In the genomic region with DNA sequence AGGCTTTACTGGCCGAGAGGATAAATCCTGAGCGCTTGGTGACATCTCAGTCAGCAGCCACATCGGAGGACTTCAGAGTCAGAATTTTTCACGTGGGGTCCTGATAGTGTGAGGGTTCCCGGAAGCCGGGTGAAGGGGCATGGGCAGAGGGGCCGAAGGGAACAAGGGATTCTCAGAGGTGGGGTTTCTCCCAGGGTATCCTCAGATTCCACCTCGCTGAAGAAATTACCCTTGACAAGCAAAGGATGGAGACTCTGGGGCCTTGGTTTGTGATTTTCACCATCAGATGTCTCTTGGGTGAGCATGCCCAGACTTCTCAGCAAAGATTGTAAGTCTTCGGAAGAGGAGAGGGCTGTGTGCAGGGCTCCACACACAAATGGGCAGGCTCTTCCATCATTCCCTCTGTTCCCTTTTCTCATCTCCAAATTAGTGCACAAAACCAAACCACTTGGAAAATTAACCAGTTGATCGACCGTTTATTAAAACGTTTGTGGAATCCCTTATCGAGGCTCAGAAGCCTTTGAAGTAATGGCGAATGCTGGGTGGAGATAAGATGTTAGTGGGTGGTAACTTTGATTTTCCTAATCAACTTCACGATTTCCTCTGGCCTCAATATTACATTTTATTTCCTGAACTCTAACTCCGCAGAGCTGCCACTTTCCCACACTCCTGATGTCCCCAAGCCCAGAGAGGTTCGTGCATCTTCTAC, we compare ENCODE assay signal across 7 mouse cellular contexts. TPM values are rescaled to one million over a fixed set of nuclear protein-coding genes. Genes with fewer than 3 reads are reported as not detected.
DNase-seq lines count a peak whose midpoint lies in the region; ATAC-seq and TF ChIP-seq lines count a peak whose summit lies in the region.

A gene (plus strand): TSS at position 38 of the 709 bp plus-strand sequence.

- H3K27ac ChIP-seq in forebrain, embryonic 13.5 days, result peak within 1 kb of the TSS; percentile 86
- peak within 1 kb of the TSS; percentile 92 for H3K27ac ChIP-seq in hindbrain, embryonic 11.5 days (ENCODE audit: low read depth, low read length)
- H3K27ac ChIP-seq in liver, embryonic 14.5 days, result no peak within 1 kb of the TSS

- peaks cover 33% of the 10 kb centered on the region for H3K4me1 ChIP-seq in forebrain, embryonic 13.5 days
- H3K4me1 ChIP-seq in hindbrain, embryonic 11.5 days (replicated peaks; ENCODE audit: control insufficient read depth, insufficient read depth, low read length), result peaks cover 6% of the 10 kb centered on the region
- H3K4me1 ChIP-seq in liver, embryonic 14.5 days (replicated peaks; ENCODE audit: control insufficient read depth in 2 of 2, insufficient read depth in 2 of 2, low read length in 1 of 2), result peaks cover 0 to 5% of the 10 kb centered on the region in 2 experiments; a peak in 2 of 4 replicates

- H3K36me3 ChIP-seq in forebrain, embryonic 13.5 days (ENCODE audit: poor library complexity, severe bottlenecking), result no peaks in the 10 kb centered on the region
- no peaks in the 10 kb centered on the region for H3K36me3 ChIP-seq in hindbrain, embryonic 11.5 days (ENCODE audit: control insufficient read depth, insufficient read depth, low read length)
- no peaks in the 10 kb centered on the region for H3K36me3 ChIP-seq in liver, embryonic 14.5 days (replicated peaks; ENCODE audit: control insufficient read depth, insufficient read depth, low read depth)

- peak; percentile 58 for TF ChIP-seq EP300 in liver, embryonic 14.5 days (IDR thresholded peaks at IDR 0.05; ENCODE audit: low read depth)

- no peaks in the 10 kb centered on the region for H3K9me3 ChIP-seq in forebrain, embryonic 13.5 days (replicated peaks)
- H3K9me3 ChIP-seq in hindbrain, embryonic 11.5 days (ENCODE audit: control insufficient read depth, low read length), result no peaks in the 10 kb centered on the region
- H3K9me3 ChIP-seq in liver, embryonic 14.5 days (ENCODE audit: control insufficient read depth, low read length), result no peaks in the 10 kb centered on the region

- H3K9ac ChIP-seq in forebrain, embryonic 13.5 days, result peak within 1 kb of the TSS; percentile 97
- peak within 1 kb of the TSS; percentile 96 for H3K9ac ChIP-seq in hindbrain, embryonic 11.5 days (ENCODE audit: low read depth, low read length)
- no peak within 1 kb of the TSS for H3K9ac ChIP-seq in liver, embryonic 14.5 days (replicated peaks)

- WGBS in forebrain, embryonic 13.5 days, result 30% methylated on average over 17 of the region's 17 CpGs
- 30% methylated on average over 17 of the region's 17 CpGs for WGBS in hindbrain, embryonic 11.5 days
- 17% methylated on average over 17 of the region's 17 CpGs for WGBS in liver, embryonic 14.5 days (ENCODE audit: insufficient replicate concordance)

- DNase-seq in thymus, postnatal 0 days (ENCODE audit: low spot score), result no peak
- DNase-seq in thymus, postnatal 36 days, result no peak
- DNase-seq in hindbrain, embryonic 11.5 days (ENCODE audit: low spot score), result no peak
- DNase-seq in liver, embryonic 14.5 days (ENCODE audit: low read depth in 3 of 3, low spot score in 3 of 3), result no peak
- DNase-seq in embryo, embryonic 11 days, result no peak
- no peak for DNase-seq in thymus, postnatal 25 days

- peak within 1 kb of the TSS; percentile 82 for H3K4me2 ChIP-seq in forebrain, embryonic 13.5 days
- H3K4me2 ChIP-seq in hindbrain, embryonic 11.5 days (replicated peaks; ENCODE audit: low read depth, low read length), result peak within 1 kb of the TSS; percentile 77
- H3K4me2 ChIP-seq in liver, embryonic 14.5 days (ENCODE audit: low read depth), result peak within 1 kb of the TSS; percentile 64

- no peak for ATAC-seq in forebrain, embryonic 13.5 days
- ATAC-seq in hindbrain, embryonic 11.5 days (ENCODE audit: low FRiP score), result no peak
- no peak for ATAC-seq in liver, embryonic 14.5 days (ENCODE audit: insufficient read depth)

- TF ChIP-seq CTCF in liver, embryonic 14.5 days (IDR thresholded peaks at IDR 0.05; ENCODE audit: low read depth), result no peak

- peak within 1 kb of the TSS; percentile 84 for H3K4me3 ChIP-seq in forebrain, embryonic 13.5 days
- H3K4me3 ChIP-seq in hindbrain, embryonic 11.5 days (ENCODE audit: low read depth, low read length), result peak within 1 kb of the TSS; percentile 70
- peak within 1 kb of the TSS; percentile 41 to 56 for H3K4me3 ChIP-seq in liver, embryonic 14.5 days (ENCODE audit: insufficient read depth in 1 of 2, low read depth in 2 of 2, low read length in 2 of 2)

- H3K27me3 ChIP-seq in forebrain, embryonic 13.5 days, result peaks cover 13% of the 10 kb centered on the region
- H3K27me3 ChIP-seq in hindbrain, embryonic 11.5 days (ENCODE audit: control insufficient read depth, insufficient read depth, low read length), result no peaks in the 10 kb centered on the region
- H3K27me3 ChIP-seq in liver, embryonic 14.5 days (ENCODE audit: control insufficient read depth, insufficient read depth, low read length), result peaks cover 51% of the 10 kb centered on the region

RNA-seq across cellular contexts. Expression of the gene that starts here (rescaled TPM):
- polyA plus RNA-seq in thymus, postnatal 0 days (2015; fragmentation: Nextera tagmentation; extraction: Ambion mirVana), result 10.7 and 11.4 TPM in 2 replicates
- polyA plus RNA-seq in forebrain, embryonic 13.5 days (2015; fragmentation: Nextera tagmentation; extraction: Ambion mirVana), result 32.8 and 37.4 TPM in 2 replicates
- polyA plus RNA-seq in hindbrain, embryonic 11.5 days (2014; fragmentation: Nextera tagmentation; extraction: Ambion mirVana), result 17.6 TPM in 2 replicates
- polyA plus RNA-seq in liver, embryonic 14.5 days (2012; rRNA removed), result 0.76 and 0.96 TPM in 2 replicates
- 0.36 and 0.53 TPM in 2 replicates for polyA plus RNA-seq in liver, embryonic 14.5 days (2014; fragmentation: Nextera tagmentation; extraction: Ambion mirVana)
